Mouse (Mus musculus): Measurements from ENCODE around the gene Dusp6. TPM values are rescaled to one million over a fixed set of nuclear protein-coding genes. Genes with fewer than 3 reads are reported as not detected.

Dusp6 gene
- total RNA-seq, 2 experiments from 2014 or later: 102 to 235 TPM

GRCm38 (mm10) chr10:99270406-99270805 lies 7.4 kb downstream of the Dusp6 start:
- DNase-seq (ENCODE audit: low spot score in 2 of 2): peak; percentile 55 to 67

GRCm38 (mm10) chr10:99271016-99271415 lies 8.0 kb downstream of the Dusp6 start:
- DNase-seq (ENCODE audit: low spot score in 2 of 2): peak in 1 of 2 experiments; percentile 40

- no peak for DNase-seq (ENCODE audit: low spot score in 2 of 2)
These were observed 10.0 kb downstream of the Dusp6 start for GRCm38 (mm10) chr10:99273006-99273405.

- no peak for DNase-seq (ENCODE audit: low spot score in 2 of 2)
These were observed 11.6 kb downstream of the Dusp6 start for GRCm38 (mm10) chr10:99274640-99275039.

GRCm38 (mm10) chr10:99279067-99279880 lies 16.2 kb downstream of the Dusp6 start:
- no peak for DNase-seq (ENCODE audit: low spot score in 2 of 2)

GRCm38 (mm10) chr10:99283981-99284385 lies 21.0 kb downstream of the Dusp6 start:
- DNase-seq (ENCODE audit: low spot score in 2 of 2): no peak

- DNase-seq (ENCODE audit: low spot score in 2 of 2): no peak
These were observed 21.9 kb downstream of the Dusp6 start for GRCm38 (mm10) chr10:99284918-99285317.

- no peak for DNase-seq (ENCODE audit: low spot score in 2 of 2)
These were observed 22.7 kb downstream of the Dusp6 start for GRCm38 (mm10) chr10:99285759-99286158.

GRCm38 (mm10) chr10:99286213-99286612 lies 23.2 kb downstream of the Dusp6 start:
- DNase-seq (ENCODE audit: low spot score in 2 of 2): no peak

GRCm38 (mm10) chr10:99286787-99287186 lies 23.8 kb downstream of the Dusp6 start:
- DNase-seq (ENCODE audit: low spot score in 2 of 2): no peak

- DNase-seq (ENCODE audit: low spot score in 2 of 2): no peak
These were observed 24.2 kb downstream of the Dusp6 start for GRCm38 (mm10) chr10:99287206-99287605.

GRCm38 (mm10) chr10:99289176-99289575 lies 26.1 kb downstream of the Dusp6 start:
- no peak for DNase-seq (ENCODE audit: low spot score in 2 of 2)

- DNase-seq (ENCODE audit: low spot score in 2 of 2): no peak
These were observed 30.1 kb downstream of the Dusp6 start for GRCm38 (mm10) chr10:99293111-99293640.

GRCm38 (mm10) chr10:99297721-99298120 lies 34.7 kb downstream of the Dusp6 start:
- no peak for DNase-seq (ENCODE audit: low spot score in 2 of 2)

- DNase-seq (ENCODE audit: low spot score in 2 of 2): no peak
These were observed 35.6 kb downstream of the Dusp6 start for GRCm38 (mm10) chr10:99298328-99299295.

- no peak for DNase-seq (ENCODE audit: low spot score in 2 of 2)
These were observed 36.3 kb downstream of the Dusp6 start for GRCm38 (mm10) chr10:99299303-99299702.

- no peak for DNase-seq (ENCODE audit: low spot score in 2 of 2)
These were observed 39.0 kb downstream of the Dusp6 start for GRCm38 (mm10) chr10:99302051-99302450.

- DNase-seq (ENCODE audit: low spot score in 2 of 2): no peak
These were observed 45.8 kb downstream of the Dusp6 start for GRCm38 (mm10) chr10:99308837-99309236.

GRCm38 (mm10) chr10:99309617-99310016 lies 46.6 kb downstream of the Dusp6 start:
- DNase-seq (ENCODE audit: low spot score in 2 of 2): no peak

- DNase-seq (ENCODE audit: low spot score in 2 of 2): no peak
These were observed 47.2 kb downstream of the Dusp6 start for GRCm38 (mm10) chr10:99310204-99310603.

- no peak for DNase-seq (ENCODE audit: low spot score in 2 of 2)
These were observed 48.9 kb downstream of the Dusp6 start for GRCm38 (mm10) chr10:99311956-99312355.

- DNase-seq (ENCODE audit: low spot score in 2 of 2): no peak
These were observed 51.3 kb downstream of the Dusp6 start for GRCm38 (mm10) chr10:99314366-99314765.
